Mouse (Mus musculus) intestine, postnatal 0 days (tissue): ENCODE data around the gene Etnppl. TPM values are rescaled to one million over a fixed set of nuclear protein-coding genes. Genes with fewer than 3 reads are reported as not detected.

ENCODE experiments used
- ATAC-seq: fragments of 200-750 bp; cut with Nextera tagmentation; 2 replicates; pipeline ENCODE4 v1.8.0; 2017; ENCODE audit warnings: mild to moderate bottlenecking, moderate TSS enrichment, moderate library complexity
- H3K27ac ChIP-seq: fragments of 300-500 bp; sonication (generic); 2 replicates; pipeline ENCODE4 v1.5.1; 2014; ENCODE audit warnings: mild to moderate bottlenecking, low read depth, low read length, moderate library complexity
- H3K27me3 ChIP-seq: fragments of 300-500 bp; sonication (generic); replicated peaks from 2 replicates; pipeline ENCODE4 v1.6.1; 2014; ENCODE audit warnings: low read length, mixed read lengths; ENCODE audit not compliant: control insufficient read depth, insufficient read depth
- H3K36me3 ChIP-seq: fragments of 300-500 bp; sonication (generic); 2 replicates; pipeline ENCODE4 v1.6.1; 2014; ENCODE audit warnings: mild to moderate bottlenecking, moderate library complexity; ENCODE audit not compliant: control insufficient read depth, insufficient read depth
- H3K4me1 ChIP-seq: fragments of 300-500 bp; sonication (generic); replicated peaks from 2 replicates; pipeline ENCODE4 v1.6.1; 2014; ENCODE audit warnings: antibody characterized with exemption, low read length, mixed read lengths; ENCODE audit not compliant: control insufficient read depth, insufficient read depth
- H3K4me2 ChIP-seq: fragments of 300-500 bp; sonication (generic); replicated peaks from 2 replicates; pipeline ENCODE4 v1.6.1; 2014; ENCODE audit warnings: low read depth, mild to moderate bottlenecking, moderate library complexity
- H3K4me3 ChIP-seq: fragments of 300-500 bp; sonication (generic); 2 replicates; pipeline ENCODE4 v1.5.1; 2014; ENCODE audit warnings: low read depth, low read length
- H3K9ac ChIP-seq: fragments of 300-500 bp; sonication (generic); 2 replicates; pipeline ENCODE4 v1.6.1; 2014; ENCODE audit warnings: mild to moderate bottlenecking, low read depth, low read length
- H3K9me3 ChIP-seq: fragments of 300-500 bp; sonication (generic); 2 replicates; pipeline ENCODE4 v1.6.1; 2016; ENCODE audit warnings: mixed run types; ENCODE audit not compliant: control insufficient read depth
- CTCF ChIP-seq: sonication (generic); IDR thresholded peaks from 2 replicates; pipeline ENCODE4 v1.5.1; 2016; ENCODE audit warnings: low read depth, mild to moderate bottlenecking, control low read depth, antibody characterized with exemption, moderate library complexity
- WGBS: fragments of 180-500 bp; shearing (Covaris S2); extraction: QIAGEN DNeasy Blood & Tissue Kit; methylation state at CpG from one replicate; pipeline ENCODE4 v1.1.7; 2014; 5-methylcytosine and 5-hydroxymethylcytosine counted together
- polyA plus RNA-seq: library from polyadenylated mRNA; unstranded; fragments of >200 nt; fragmentation: Nextera tagmentation; extraction: Ambion mirVana; gene quantifications from 2 replicates; pipeline ENCODE4 v1.2.1, GENCODE M21; 2015

The Etnppl gene
- polyA plus RNA-seq, 1 experiment from 2014 or later = 0.35 TPM

- Histone ChIP-seq H3K36me3 (no peaks in the 10 kb centered on the region), H3K27me3 (no peaks in the 10 kb centered on the region), H3K4me3 (no peak overlapping the region), H3K4me2 (no peak overlapping the region), H3K9ac (no peak overlapping the region), H3K4me1 (no peaks in the 10 kb centered on the region), H3K27ac (no peak overlapping the region), H3K9me3 (no peaks in the 10 kb centered on the region)
- TF ChIP-seq CTCF = no peak
- no peak for ATAC-seq
- WGBS = 51% methylated on average over 6 of the region's 6 CpGs
Measured at GRCm38 (mm10) chr3:130649569-130649968, 32.3 kb downstream of the Etnppl start.

- Histone ChIP-seq H3K36me3 (no peaks in the 10 kb centered on the region), H3K4me2 (no peak overlapping the region), H3K9ac (no peak overlapping the region), H3K9me3 (no peaks in the 10 kb centered on the region), H3K27ac (no peak overlapping the region), H3K27me3 (no peaks in the 10 kb centered on the region), H3K4me1 (no peaks in the 10 kb centered on the region), H3K4me3 (no peak overlapping the region)
- ATAC-seq = no peak
- no peak for TF ChIP-seq CTCF
- 36% methylated on average over 6 of the region's 6 CpGs for WGBS
Measured at GRCm38 (mm10) chr3:130660619-130661018, 43.4 kb downstream of the Etnppl start.

DNA sequence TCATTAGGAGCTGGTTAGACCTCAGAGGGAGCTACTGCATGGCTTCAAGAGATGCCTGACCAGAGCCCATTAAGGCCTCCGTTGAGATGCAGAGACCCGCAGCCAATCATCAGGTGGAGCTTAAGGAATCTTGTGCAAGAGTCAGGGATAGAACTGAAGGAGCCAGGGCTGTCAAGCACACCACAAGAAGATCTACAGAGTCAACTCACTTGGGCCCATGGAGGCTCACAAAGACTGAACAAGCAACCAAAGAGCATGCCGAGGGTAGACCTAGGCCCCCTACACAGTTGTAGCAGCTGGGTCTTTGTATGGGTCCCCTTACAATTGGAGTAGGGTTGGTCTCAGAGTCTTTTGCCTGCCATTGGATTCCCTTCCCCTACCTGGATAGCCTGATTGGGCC, 45.2 kb downstream of the Etnppl start:
- Histone ChIP-seq H3K9me3 (no peaks in the 10 kb centered on the region), H3K4me2 (no peak overlapping the region), H3K4me3 (no peak overlapping the region), H3K27me3 (no peaks in the 10 kb centered on the region), H3K4me1 (no peaks in the 10 kb centered on the region), H3K27ac (no peak overlapping the region), H3K9ac (no peak overlapping the region), H3K36me3 (no peaks in the 10 kb centered on the region)
- WGBS = 96% methylated on average over 3 of the region's 3 CpGs
- no peak for TF ChIP-seq CTCF
- no peak for ATAC-seq

GRCm38 (mm10) chr3:130671291-130671690, 54.0 kb downstream of the Etnppl start:
- 71% methylated on average over 14 of the region's 14 CpGs for WGBS

DNA sequence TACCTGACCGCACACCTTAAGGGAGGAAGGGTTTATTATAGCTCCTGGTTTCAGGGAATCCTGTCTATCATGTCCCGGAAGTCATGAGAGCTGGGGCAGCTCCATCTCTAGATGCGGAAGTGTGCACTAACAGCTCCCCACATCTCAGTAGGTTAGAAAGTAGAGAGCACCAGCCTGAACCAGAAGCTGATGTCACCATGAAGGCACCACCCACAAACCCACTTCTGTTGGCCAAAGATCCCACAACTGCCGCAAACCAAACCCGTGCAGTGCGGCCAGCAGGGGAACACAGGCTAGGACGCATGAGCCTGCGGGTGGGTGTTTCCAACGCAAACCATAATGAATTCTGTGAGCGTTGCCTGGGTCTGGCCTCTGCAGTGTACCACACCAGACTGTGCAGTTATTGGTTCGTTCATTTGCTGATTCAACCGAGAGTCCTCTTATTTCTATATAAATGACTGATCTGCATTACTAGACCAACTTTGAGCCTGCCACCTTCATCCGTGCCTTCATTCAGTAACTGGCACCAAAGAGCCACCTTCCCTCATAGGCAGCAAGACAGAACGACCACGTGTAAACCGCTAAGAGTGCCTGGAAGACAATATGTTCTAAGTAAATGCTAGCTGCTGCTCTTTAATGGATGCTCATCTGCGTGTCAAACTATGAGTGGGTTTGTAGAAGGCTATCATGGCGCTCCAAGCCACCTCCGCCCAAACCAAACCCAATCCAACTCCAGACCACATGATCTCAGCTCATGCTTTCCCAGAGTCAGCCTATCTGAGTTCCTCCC, 60.6 kb downstream of the Etnppl start:
- Histone ChIP-seq H3K27ac (no peak overlapping the region), H3K4me2 (no peak overlapping the region), H3K36me3 (no peaks in the 10 kb centered on the region), H3K9ac (no peak overlapping the region), H3K9me3 (no peaks in the 10 kb centered on the region), H3K4me3 (no peak overlapping the region), H3K27me3 (no peaks in the 10 kb centered on the region), H3K4me1 (no peaks in the 10 kb centered on the region)
- TF ChIP-seq CTCF = no peak
- ATAC-seq = no peak
- WGBS = 92% methylated on average over 19 of the region's 19 CpGs

More at GRCm38 (mm10) chr3:130671291-130671690, 54.0 kb downstream of the Etnppl start:
- no peak for TF ChIP-seq CTCF
- Histone ChIP-seq H3K9ac (no peak overlapping the region), H3K9me3 (no peaks in the 10 kb centered on the region), H3K27me3 (no peaks in the 10 kb centered on the region), H3K36me3 (no peaks in the 10 kb centered on the region), H3K27ac (no peak overlapping the region), H3K4me1 (no peaks in the 10 kb centered on the region), H3K4me3 (no peak overlapping the region), H3K4me2 (no peak overlapping the region)
- no peak for ATAC-seq

- Histone ChIP-seq H3K4me3 (no peak overlapping the region), H3K4me1 (no peaks in the 10 kb centered on the region), H3K27me3 (no peaks in the 10 kb centered on the region), H3K9ac (no peak overlapping the region), H3K36me3 (no peaks in the 10 kb centered on the region), H3K27ac (no peak overlapping the region), H3K4me2 (no peak overlapping the region), H3K9me3 (no peaks in the 10 kb centered on the region)
- no peak for ATAC-seq
- 78% methylated on average over 2 of the region's 2 CpGs for WGBS
- no peak for TF ChIP-seq CTCF
Measured at GRCm38 (mm10) chr3:130681226-130681625, 64.0 kb downstream of the Etnppl start.
